ENCODE assay signal across 35 mouse cellular contexts in genomic region chr15:44301491-44301890, GRCm38 (mm10).
DNase-seq lines count a peak whose midpoint lies in the region; ATAC-seq and TF ChIP-seq lines count a peak whose summit lies in the region.
"Had no signal": no experiment of that assay in that cellular context is flagged by ENCODE, and none has a peak within 500 bp of the region (broad histone marks: within the 10 kb centered on the region; RNA-seq: fewer than 3 reads in every experiment).

No protein-coding gene starts in this region.

- no peak overlapping the region for H3K4me3 ChIP-seq in forebrain, embryonic 15.5 days
- no peak overlapping the region for H3K4me3 ChIP-seq in forebrain, embryonic 11.5 days (ENCODE audit: low read depth, low read length)
- H3K4me3 ChIP-seq in midbrain, postnatal 0 days (ENCODE audit: low read depth, low read length) = no peak overlapping the region
- no peak overlapping the region for H3K4me3 ChIP-seq in midbrain, embryonic 13.5 days (replicated peaks)
- H3K4me3 ChIP-seq in forebrain, embryonic 16.5 days (replicated peaks; ENCODE audit: low read length) = no peak overlapping the region
- H3K4me3 ChIP-seq: gastrocnemius, adult 2 months; hindbrain, embryonic 15.5 days; intestine, embryonic 15.5 days; limb, embryonic 10.5 days; limb, embryonic 15.5 days; liver, embryonic 13.5 days; megakaryocyte, embryonic 14.5 days; midbrain, embryonic 12.5 days had no signal

- H3K36me3 ChIP-seq in forebrain, embryonic 15.5 days = no peaks in the 10 kb centered on the region
- H3K36me3 ChIP-seq in forebrain, embryonic 11.5 days (ENCODE audit: control insufficient read depth, insufficient read depth, low read length) = no peaks in the 10 kb centered on the region
- H3K36me3 ChIP-seq in midbrain, postnatal 0 days (ENCODE audit: insufficient read depth, low read length) = no peaks in the 10 kb centered on the region
- no peaks in the 10 kb centered on the region for H3K36me3 ChIP-seq in midbrain, embryonic 13.5 days
- no peaks in the 10 kb centered on the region for H3K36me3 ChIP-seq in forebrain, embryonic 16.5 days (ENCODE audit: control insufficient read depth, insufficient read depth)
- H3K36me3 ChIP-seq: hindbrain, embryonic 15.5 days; intestine, embryonic 15.5 days; limb, embryonic 10.5 days; limb, embryonic 15.5 days; liver, embryonic 13.5 days; midbrain, embryonic 12.5 days had no signal

- H3K9ac ChIP-seq in forebrain, embryonic 15.5 days (replicated peaks) = no peak overlapping the region
- H3K9ac ChIP-seq in forebrain, embryonic 11.5 days (ENCODE audit: low read length) = no peak overlapping the region
- H3K9ac ChIP-seq in midbrain, postnatal 0 days (replicated peaks; ENCODE audit: low read length, poor library complexity, severe bottlenecking) = no peak overlapping the region
- H3K9ac ChIP-seq in midbrain, embryonic 13.5 days (replicated peaks) = no peak overlapping the region
- no peak overlapping the region for H3K9ac ChIP-seq in forebrain, embryonic 16.5 days (replicated peaks; ENCODE audit: low read depth, low read length)
- H3K9ac ChIP-seq: hindbrain, embryonic 15.5 days; intestine, embryonic 15.5 days; limb, embryonic 15.5 days; liver, embryonic 13.5 days; midbrain, embryonic 12.5 days had no signal

- peak; percentile 48; the same call in 1 of the 2 replicates for ATAC-seq in forebrain, embryonic 15.5 days (replicated peaks)
- no peak for ATAC-seq in forebrain, embryonic 11.5 days (replicated peaks; ENCODE audit: low FRiP score)
- ATAC-seq in midbrain, postnatal 0 days (ENCODE audit: low FRiP score) = no peak
- ATAC-seq in midbrain, embryonic 13.5 days = no peak
- ATAC-seq in forebrain, embryonic 16.5 days = 0 out of 2 replicates have a peak, but pooled peaks have one; percentile 40
- ATAC-seq: activated CD4-positive, CD25-positive, alpha-beta regulatory T cell, adult 4 months; intestine, embryonic 15.5 days; lung, postnatal 0 days had no signal

- DNase-seq in forebrain, embryonic 11.5 days (ENCODE audit: low spot score) = no peak
- DNase-seq in midbrain, postnatal 0 days (ENCODE audit: low spot score) = peak; percentile 22
- no peak for DNase-seq in spleen, postnatal 4 days (ENCODE audit: low spot score in 2 of 2)
- DNase-seq: adrenal gland, adult 2 months; adrenal gland, postnatal 36 days; B cell, adult 2 months; cerebellum, adult 11 months; cerebellum, adult 9-10 months; gastrocnemius, adult 2 months; gastrocnemius, postnatal 36 days; heart, adult 18-20 months; heart, postnatal 4 days; kidney, adult 2 months; kidney, postnatal 36 days; layer of hippocampus, postnatal 36 days; liver, embryonic 13.5 days; lung, adult 18-20 months; lung, postnatal 4 days; right cerebral cortex, postnatal 25 days; spleen, adult 18-20 months; thymus, adult 2 months; thymus, postnatal 36 days had no signal

- 47% methylated on average over 3 of the region's 3 CpGs for WGBS in forebrain, embryonic 15.5 days
- 66% methylated on average over 3 of the region's 3 CpGs for WGBS in forebrain, embryonic 11.5 days
- WGBS in midbrain, postnatal 0 days = 39% methylated on average over 3 of the region's 3 CpGs
- 55% methylated on average over 3 of the region's 3 CpGs for WGBS in midbrain, embryonic 13.5 days
- 53% methylated on average over 3 of the region's 3 CpGs for WGBS in forebrain, embryonic 16.5 days

- no peak overlapping the region for H3K4me2 ChIP-seq in forebrain, embryonic 15.5 days (replicated peaks)
- H3K4me2 ChIP-seq in forebrain, embryonic 11.5 days (ENCODE audit: low read depth, low read length, severe bottlenecking) = no peak overlapping the region
- no peak overlapping the region for H3K4me2 ChIP-seq in midbrain, postnatal 0 days (ENCODE audit: low read depth, low read length, poor library complexity, severe bottlenecking)
- H3K4me2 ChIP-seq in midbrain, embryonic 13.5 days (replicated peaks) = no peak overlapping the region
- no peak overlapping the region for H3K4me2 ChIP-seq in forebrain, embryonic 16.5 days (ENCODE audit: low read length)
- H3K4me2 ChIP-seq: heart, embryonic 11.5 days; hindbrain, embryonic 15.5 days; intestine, embryonic 15.5 days; limb, embryonic 15.5 days; liver, embryonic 13.5 days; midbrain, embryonic 12.5 days had no signal

- no peaks in the 10 kb centered on the region for H3K9me3 ChIP-seq in forebrain, embryonic 15.5 days
- H3K9me3 ChIP-seq in forebrain, embryonic 11.5 days (ENCODE audit: control insufficient read depth, low read length) = no peaks in the 10 kb centered on the region
- H3K9me3 ChIP-seq in midbrain, postnatal 0 days (ENCODE audit: low read length) = no peaks in the 10 kb centered on the region
- no peaks in the 10 kb centered on the region for H3K9me3 ChIP-seq in midbrain, embryonic 13.5 days
- no peaks in the 10 kb centered on the region for H3K9me3 ChIP-seq in forebrain, embryonic 16.5 days (ENCODE audit: control insufficient read depth, low read length)
- H3K9me3 ChIP-seq: hindbrain, embryonic 15.5 days; intestine, embryonic 15.5 days; limb, embryonic 10.5 days; limb, embryonic 15.5 days; liver, embryonic 13.5 days; midbrain, embryonic 12.5 days had no signal

- H3K4me1 ChIP-seq in forebrain, embryonic 15.5 days = no peaks in the 10 kb centered on the region
- no peaks in the 10 kb centered on the region for H3K4me1 ChIP-seq in forebrain, embryonic 11.5 days (replicated peaks; ENCODE audit: control insufficient read depth, insufficient read depth, low read length)
- no peaks in the 10 kb centered on the region for H3K4me1 ChIP-seq in midbrain, postnatal 0 days (ENCODE audit: insufficient read depth, low read length)
- no peaks in the 10 kb centered on the region for H3K4me1 ChIP-seq in midbrain, embryonic 13.5 days (replicated peaks)
- 0 out of 2 replicates have a peak, but pooled peaks cover 2% of the 10 kb centered on the region for H3K4me1 ChIP-seq in forebrain, embryonic 16.5 days (replicated peaks; ENCODE audit: control insufficient read depth, insufficient read depth, low read length)
- H3K4me1 ChIP-seq: hindbrain, embryonic 15.5 days; intestine, embryonic 15.5 days; limb, embryonic 10.5 days; limb, embryonic 15.5 days; liver, embryonic 13.5 days; megakaryocyte, embryonic 14.5 days; midbrain, embryonic 12.5 days had no signal

- no peak overlapping the region for H3K27ac ChIP-seq in forebrain, embryonic 15.5 days (replicated peaks)
- no peak overlapping the region for H3K27ac ChIP-seq in forebrain, embryonic 11.5 days (ENCODE audit: low read depth, low read length)
- no peak overlapping the region for H3K27ac ChIP-seq in midbrain, postnatal 0 days (ENCODE audit: low read depth, low read length)
- no peak overlapping the region for H3K27ac ChIP-seq in midbrain, embryonic 13.5 days
- no peak overlapping the region for H3K27ac ChIP-seq in forebrain, embryonic 16.5 days (ENCODE audit: low read length)
- H3K27ac ChIP-seq: gastrocnemius, adult 2 months; hindbrain, embryonic 15.5 days; intestine, embryonic 15.5 days; limb, embryonic 10.5 days; limb, embryonic 15.5 days; liver, embryonic 13.5 days; midbrain, embryonic 12.5 days; stomach, postnatal 0 days had no signal

- H3K27me3 ChIP-seq in forebrain, embryonic 15.5 days = no peaks in the 10 kb centered on the region
- H3K27me3 ChIP-seq in forebrain, embryonic 11.5 days (ENCODE audit: control insufficient read depth, insufficient read depth, low read length) = no peaks in the 10 kb centered on the region
- H3K27me3 ChIP-seq in midbrain, postnatal 0 days (ENCODE audit: insufficient read depth, low read length) = no peaks in the 10 kb centered on the region
- no peaks in the 10 kb centered on the region for H3K27me3 ChIP-seq in midbrain, embryonic 13.5 days
- H3K27me3 ChIP-seq in forebrain, embryonic 16.5 days (replicated peaks; ENCODE audit: control insufficient read depth, insufficient read depth, low read length) = no peaks in the 10 kb centered on the region
- H3K27me3 ChIP-seq: hindbrain, embryonic 15.5 days; intestine, embryonic 15.5 days; limb, embryonic 15.5 days; liver, embryonic 13.5 days; megakaryocyte, embryonic 14.5 days; midbrain, embryonic 12.5 days had no signal

- no peak for TF ChIP-seq CTCF in midbrain, postnatal 0 days (IDR thresholded peaks at IDR 0.05)

Comparison
In these comparisons a context has a peak if more than half of its experiments do, and no peak if none do; other contexts are left out.
1. ATAC-seq: peak in forebrain, embryonic 15.5 days (single experiment) and forebrain, embryonic 16.5 days (single experiment); none in forebrain, embryonic 11.5 days (single experiment), midbrain, postnatal 0 days (single experiment) and midbrain, embryonic 13.5 days (single experiment).